Mouse (Mus musculus) testis, adult 2 months (tissue): ENCODE measurements around the gene Wars. TPM values are rescaled to one million over a fixed set of nuclear protein-coding genes. Genes with fewer than 3 reads are reported as not detected.

ENCODE experiments used
- H3K27ac ChIP-seq: fragments of 200-500 bp; 2 replicates; pipeline ENCODE4 v1.5.1; 2012; ENCODE audit warnings: low read depth, low read length; ENCODE audit not compliant: control insufficient read depth, insufficient read depth
- H3K27me3 ChIP-seq: fragments of 200-500 bp; 2 replicates; pipeline ENCODE4 v1.6.1; 2012; ENCODE audit warnings: mild to moderate bottlenecking, low read length, moderate library complexity; ENCODE audit not compliant: control insufficient read depth, insufficient read depth
- H3K36me3 ChIP-seq: fragments of 200-500 bp; 2 replicates; pipeline ENCODE4 v1.6.1; 2012; ENCODE audit warnings: mild to moderate bottlenecking, low read length; ENCODE audit not compliant: control insufficient read depth, insufficient read depth
- H3K4me1 ChIP-seq: fragments of 200-500 bp; 2 replicates; pipeline ENCODE4 v1.6.1; 2012; ENCODE audit warnings: low read length; ENCODE audit not compliant: control insufficient read depth, insufficient read depth
- H3K4me3 ChIP-seq: fragments of 200-500 bp; 2 replicates; pipeline ENCODE4 v1.5.1; 2012; ENCODE audit warnings: low read depth, mild to moderate bottlenecking, low read length, moderate library complexity, mixed read lengths; ENCODE audit not compliant: control insufficient read depth
- CTCF ChIP-seq: fragments of 200-500 bp; IDR thresholded peaks from 2 replicates; pipeline ENCODE4 v1.5.1; 2012; ENCODE audit warnings: low read depth, mild to moderate bottlenecking, inconsistent platforms, low read length, moderate library complexity; ENCODE audit not compliant: control insufficient read depth, insufficient read depth, insufficient replicate concordance
- POLR2A ChIP-seq: fragments of 200-500 bp; IDR thresholded peaks from 2 replicates; pipeline ENCODE4 v1.6.1; 2012; ENCODE audit warnings: low read depth, mild to moderate bottlenecking, inconsistent platforms, low read length, moderate library complexity; ENCODE audit not compliant: control insufficient read depth
- polyA plus RNA-seq: library from polyadenylated mRNA; depleted of rRNA; stranded (reverse); fragments of >200 nt; gene quantifications from 2 replicates; pipeline ENCODE4 v1.2.3, GENCODE M21; 2012

The Wars gene
- polyA plus RNA-seq, 1 experiment = 27.4 TPM

DNA sequence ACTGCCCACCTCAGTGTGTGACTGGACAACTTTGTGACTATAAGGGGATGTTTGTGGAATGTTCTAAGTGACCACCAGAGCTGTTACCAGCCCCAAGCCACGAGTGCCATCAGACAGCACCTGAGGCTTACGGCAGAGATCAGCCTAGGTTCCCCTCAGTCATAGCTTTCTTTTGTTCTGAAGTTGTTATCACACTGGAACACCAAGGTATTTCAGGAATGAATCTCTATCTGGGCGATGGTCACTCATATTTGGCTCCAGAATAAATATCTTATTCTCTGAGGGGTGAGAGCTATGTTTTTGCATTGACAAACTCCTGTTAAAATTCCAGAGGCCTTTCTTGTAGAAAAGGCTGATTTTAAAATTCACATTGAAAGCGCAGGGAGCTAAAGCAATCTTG, 14.8 kb downstream of the Wars start:
- no peak overlapping the region for H3K4me3 ChIP-seq
- H3K27me3 ChIP-seq = no peaks in the 10 kb centered on the region
- H3K4me1 ChIP-seq = no peaks in the 10 kb centered on the region
- TF ChIP-seq CTCF (no peak), POLR2A (no peak)
- H3K36me3 ChIP-seq = no peaks in the 10 kb centered on the region; the same call in none of the 2 replicates
- no peak overlapping the region for H3K27ac ChIP-seq

DNA sequence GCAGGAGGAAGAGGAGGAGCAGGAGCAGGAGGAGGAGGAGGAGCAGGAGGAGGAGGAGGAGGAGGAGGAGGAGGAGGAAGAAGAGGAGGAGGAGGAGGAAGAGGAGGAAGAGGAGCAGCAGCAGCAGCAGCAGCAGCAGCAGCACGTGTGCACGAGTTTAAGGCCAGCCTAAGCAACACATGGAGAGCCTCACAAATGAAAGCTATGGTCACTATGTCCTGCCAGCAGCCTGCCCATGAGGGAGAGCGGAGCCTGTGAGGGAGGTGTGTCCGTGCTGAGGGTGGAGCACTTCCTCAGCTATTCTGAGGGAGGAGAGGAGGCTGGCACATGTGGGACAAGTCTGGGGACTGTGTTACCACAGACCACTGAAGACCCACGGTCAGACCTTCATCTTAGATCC, 20.9 kb downstream of the Wars start:
- peaks cover 2% of the 10 kb centered on the region for H3K36me3 ChIP-seq
- no peak overlapping the region for H3K4me3 ChIP-seq
- no peaks in the 10 kb centered on the region for H3K27me3 ChIP-seq
- no peak overlapping the region for H3K27ac ChIP-seq
- no peaks in the 10 kb centered on the region for H3K4me1 ChIP-seq
- no peak for TF ChIP-seq POLR2A

DNA sequence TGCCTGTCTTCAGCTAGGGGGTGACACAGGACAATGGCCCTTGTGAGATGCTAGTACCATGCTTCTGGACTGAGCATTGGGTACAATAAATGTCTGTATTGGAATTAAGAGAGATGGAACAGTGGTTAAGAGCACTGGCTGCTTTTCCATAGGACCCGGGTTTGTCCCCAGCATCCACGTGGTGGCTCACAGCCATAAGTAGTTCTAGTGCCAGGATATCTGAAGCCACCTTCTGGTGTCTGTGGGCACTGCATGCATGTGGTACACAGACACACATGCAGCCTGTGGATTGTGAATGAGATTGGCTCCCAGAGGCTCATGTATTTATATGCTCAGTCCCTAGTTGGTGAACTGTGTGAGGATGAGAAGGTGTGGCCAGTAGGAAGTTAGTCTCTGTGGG, 24.4 kb downstream of the Wars start:
- H3K27me3 ChIP-seq = no peaks in the 10 kb centered on the region
- TF ChIP-seq POLR2A (no peak), CTCF (peak; percentile 7; the same call in 1 of the 2 replicates)
- no peak overlapping the region for H3K27ac ChIP-seq
- peaks cover 2% of the 10 kb centered on the region; the same call in 1 of the 2 replicates for H3K36me3 ChIP-seq
- H3K4me1 ChIP-seq = no peaks in the 10 kb centered on the region
- H3K4me3 ChIP-seq = no peak overlapping the region

DNA sequence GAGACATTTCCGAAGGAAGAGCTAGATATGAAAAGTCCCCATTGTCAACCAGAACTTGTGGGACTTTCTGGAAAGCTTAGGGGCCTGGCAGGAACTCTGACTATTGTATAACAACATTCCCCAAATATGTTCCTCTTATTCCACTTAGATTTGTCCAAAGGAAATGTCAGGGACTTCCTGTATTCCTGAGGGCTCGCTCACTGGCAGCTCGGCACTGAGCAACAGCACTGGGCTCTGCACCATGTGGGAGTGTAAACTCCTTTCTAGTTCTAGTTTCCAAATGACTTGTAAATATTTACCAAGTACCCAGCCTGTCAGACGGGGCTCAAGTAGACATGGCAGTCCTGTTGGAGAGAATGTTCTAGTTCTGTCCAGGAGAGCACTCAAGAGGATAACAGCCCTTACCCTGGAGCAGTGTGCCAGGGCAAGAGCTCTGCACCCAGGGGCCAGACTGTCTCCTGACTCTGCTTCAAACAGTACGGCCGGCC, 28.9 kb downstream of the Wars start:
- H3K4me3 ChIP-seq = no peak overlapping the region
- H3K4me1 ChIP-seq = no peaks in the 10 kb centered on the region
- TF ChIP-seq CTCF (no peak), POLR2A (no peak)
- no peaks in the 10 kb centered on the region for H3K27me3 ChIP-seq
- no peaks in the 10 kb centered on the region; the same call in 1 of the 2 replicates for H3K36me3 ChIP-seq
- no peak overlapping the region for H3K27ac ChIP-seq

DNA sequence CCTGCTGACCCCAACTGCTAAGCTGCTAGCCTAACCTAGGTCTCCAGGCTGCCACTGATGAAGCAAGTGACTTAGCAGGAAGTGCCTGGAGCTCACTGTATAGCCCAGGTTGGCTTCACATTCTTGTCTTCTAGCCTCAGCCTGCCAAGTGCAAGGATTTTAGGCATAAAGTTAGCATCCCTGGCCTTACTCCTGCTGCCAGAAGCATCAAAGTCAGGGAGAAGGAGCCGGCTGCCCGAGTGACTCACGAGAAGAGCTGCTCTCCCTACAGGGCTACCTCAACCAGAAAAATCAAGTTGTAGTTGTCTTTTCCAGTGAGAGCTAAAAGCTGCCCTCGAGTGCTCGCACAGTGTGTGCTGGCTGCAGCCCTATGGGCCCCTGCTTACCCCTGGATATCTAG, 35.5 kb downstream of the Wars start:
- no peak overlapping the region for H3K27ac ChIP-seq
- TF ChIP-seq CTCF (no peak), POLR2A (no peak)
- H3K36me3 ChIP-seq = no peaks in the 10 kb centered on the region

DNA sequence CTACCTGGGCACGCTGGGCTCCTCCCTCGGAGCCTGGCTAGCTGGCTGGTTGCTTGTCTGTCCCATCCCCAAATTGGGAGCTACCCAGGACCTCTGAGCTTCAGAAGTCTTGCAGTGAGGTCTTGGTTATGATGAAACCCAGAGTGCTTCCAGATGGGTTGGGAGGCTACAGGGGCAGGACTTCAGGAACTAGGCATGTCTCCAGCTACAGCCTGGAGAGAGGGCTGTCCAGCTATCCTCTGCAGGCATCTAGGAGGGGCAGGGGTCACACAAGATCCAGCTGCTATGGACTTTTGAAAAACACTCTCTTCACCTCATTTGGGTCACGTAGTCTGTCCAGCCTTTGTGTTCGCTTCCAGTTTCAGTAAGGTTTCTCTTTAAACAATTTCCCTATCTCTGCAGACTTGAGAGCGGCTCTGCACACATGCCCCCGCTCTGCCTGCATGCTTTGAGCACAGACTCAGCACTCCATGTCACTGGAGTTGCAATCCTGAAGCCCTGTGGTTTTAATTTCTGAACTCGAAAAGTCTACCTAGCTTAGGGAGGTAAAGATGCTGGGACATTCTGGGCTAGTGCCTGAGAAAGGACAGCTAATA, 36.3 kb downstream of the Wars start:
- no peak overlapping the region for H3K4me3 ChIP-seq
- H3K27ac ChIP-seq = no peak overlapping the region
- H3K36me3 ChIP-seq = no peaks in the 10 kb centered on the region

More for the DNA sequence above, 35.5 kb downstream of the Wars start:
- no peak overlapping the region for H3K4me3 ChIP-seq
- H3K4me1 ChIP-seq = no peaks in the 10 kb centered on the region; the same call in 1 of the 2 replicates
- H3K27me3 ChIP-seq = no peaks in the 10 kb centered on the region

DNA sequence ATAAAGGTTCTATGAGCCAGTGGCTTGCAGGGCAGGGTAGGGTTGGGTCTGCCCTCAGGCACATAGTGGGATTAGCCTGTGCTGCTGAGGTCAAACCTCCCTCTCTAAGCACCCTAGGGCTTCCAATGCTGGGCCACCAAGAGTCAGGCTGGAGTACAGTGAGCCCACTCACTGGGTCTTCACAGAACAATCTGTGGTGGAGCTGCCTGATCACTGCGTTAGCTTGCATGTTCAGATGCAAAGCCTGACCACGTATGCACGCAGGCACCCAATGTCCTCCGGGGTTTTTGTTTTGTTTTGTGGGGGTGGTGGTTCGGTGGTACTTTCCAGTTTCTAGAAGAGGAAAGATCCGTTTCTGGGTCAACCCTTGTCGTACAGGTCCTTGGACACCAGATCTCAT, 36.9 kb downstream of the Wars start:
- H3K4me1 ChIP-seq = no peaks in the 10 kb centered on the region; the same call in 1 of the 2 replicates
- TF ChIP-seq POLR2A (no peak), CTCF (no peak)
- H3K27me3 ChIP-seq = no peaks in the 10 kb centered on the region
- H3K4me3 ChIP-seq = no peak overlapping the region
- H3K27ac ChIP-seq = no peak overlapping the region
- H3K36me3 ChIP-seq = no peaks in the 10 kb centered on the region

More for the DNA sequence above, 36.3 kb downstream of the Wars start:
- TF ChIP-seq POLR2A (no peak), CTCF (no peak)
- H3K4me1 ChIP-seq = no peaks in the 10 kb centered on the region; the same call in 1 of the 2 replicates
- no peaks in the 10 kb centered on the region for H3K27me3 ChIP-seq

DNA sequence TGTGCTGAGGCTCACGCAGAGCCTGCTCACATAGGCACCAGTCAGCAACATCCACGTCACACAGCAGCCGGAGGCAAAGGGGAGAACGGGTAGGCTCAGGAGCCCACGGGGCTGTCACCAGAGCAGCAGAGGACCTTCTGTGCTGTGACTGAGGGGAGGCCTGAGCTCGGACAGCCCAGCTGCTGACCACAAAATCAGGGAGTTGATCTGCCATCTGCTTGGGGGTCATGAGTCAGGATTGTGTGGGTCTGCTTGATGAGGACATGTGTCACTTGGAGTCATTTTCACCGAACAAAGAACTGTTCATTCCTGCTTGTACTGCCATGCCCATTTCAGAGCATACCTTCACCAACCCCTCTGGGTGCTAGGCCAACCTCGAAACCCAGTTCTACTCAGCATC, 37.8 kb downstream of the Wars start:
- Histone ChIP-seq H3K4me1 (peaks cover 5% of the 10 kb centered on the region), H3K36me3 (no peaks in the 10 kb centered on the region), H3K4me3 (no peak overlapping the region), H3K27me3 (no peaks in the 10 kb centered on the region), H3K27ac (no peak overlapping the region)
- TF ChIP-seq POLR2A (no peak), CTCF (no peak)
